Mouse (Mus musculus): ENCODE results near the gene Cks1b. TPM values are rescaled to one million over a fixed set of nuclear protein-coding genes. Genes with fewer than 3 reads are reported as not detected.

Cks1b gene
- polyA plus RNA-seq, 1 experiment from 2014 or later, result 510 TPM

- no peak overlapping the region for H3K27ac ChIP-seq (ENCODE audit: low read depth)
- H3K9ac ChIP-seq (ENCODE audit: low read length), result no peak overlapping the region
- H3K9me3 ChIP-seq (ENCODE audit: control insufficient read depth, low read length), result no peaks in the 10 kb centered on the region
- WGBS, result 72% methylated on average over 12 of the region's 12 CpGs
- H3K4me2 ChIP-seq (ENCODE audit: low read length), result no peak overlapping the region; the same call in 1 of the 2 replicates
- no peaks in the 10 kb centered on the region for H3K27me3 ChIP-seq (replicated peaks; ENCODE audit: control insufficient read depth, insufficient read depth, low read length)
- DNase-seq (ENCODE audit: low spot score) (no peak), ATAC-seq (replicated peaks; ENCODE audit: low FRiP score, low TSS enrichment, low read depth) (no peak)
- H3K4me1 ChIP-seq (replicated peaks; ENCODE audit: control insufficient read depth, insufficient read depth, low read length), result peaks cover 23% of the 10 kb centered on the region
- no peak overlapping the region for H3K4me3 ChIP-seq (ENCODE audit: low read depth, low read length)
- peaks cover 7% of the 10 kb centered on the region for H3K36me3 ChIP-seq (ENCODE audit: control insufficient read depth, insufficient read depth, low read length)
Observed at GRCm38 (mm10) chr3:89384331-89385076, 33.7 kb downstream of the Cks1b start.

GRCm38 (mm10) chr3:89383651-89384255, 34.4 kb downstream of the Cks1b start:
- peaks cover 7% of the 10 kb centered on the region for H3K36me3 ChIP-seq (ENCODE audit: control insufficient read depth, insufficient read depth, low read length)
- no peak overlapping the region for H3K4me3 ChIP-seq (ENCODE audit: low read depth, low read length)
- no peak overlapping the region for H3K27ac ChIP-seq (ENCODE audit: low read depth)
- H3K9me3 ChIP-seq (ENCODE audit: control insufficient read depth, low read length), result no peaks in the 10 kb centered on the region
- DNase-seq (ENCODE audit: low spot score) (no peak), ATAC-seq (replicated peaks; ENCODE audit: low FRiP score, low TSS enrichment, low read depth) (no peak)
- H3K9ac ChIP-seq (ENCODE audit: low read length), result no peak overlapping the region
- no peak overlapping the region for H3K4me2 ChIP-seq (ENCODE audit: low read length)
- WGBS, result 87% methylated on average over 5 of the region's 5 CpGs
- H3K4me1 ChIP-seq (replicated peaks; ENCODE audit: control insufficient read depth, insufficient read depth, low read length), result peaks cover 27% of the 10 kb centered on the region; the same call in 1 of the 2 replicates
- H3K27me3 ChIP-seq (replicated peaks; ENCODE audit: control insufficient read depth, insufficient read depth, low read length), result no peaks in the 10 kb centered on the region

- Histone ChIP-seq H3K9ac (ENCODE audit: low read length) (no peak overlapping the region), H3K4me3 (ENCODE audit: low read depth, low read length) (no peak overlapping the region), H3K4me1 (replicated peaks; ENCODE audit: control insufficient read depth, insufficient read depth, low read length) (peaks cover 32% of the 10 kb centered on the region), H3K27me3 (replicated peaks; ENCODE audit: control insufficient read depth, insufficient read depth, low read length) (no peaks in the 10 kb centered on the region), H3K36me3 (ENCODE audit: control insufficient read depth, insufficient read depth, low read length) (peaks cover 7% of the 10 kb centered on the region), H3K4me2 (ENCODE audit: low read length) (no peak overlapping the region), H3K9me3 (ENCODE audit: control insufficient read depth, low read length) (no peaks in the 10 kb centered on the region), H3K27ac (ENCODE audit: low read depth) (no peak overlapping the region)
- WGBS, result 77% methylated on average over 5 of the region's 5 CpGs
- DNase-seq (ENCODE audit: low spot score) (no peak), ATAC-seq (replicated peaks; ENCODE audit: low FRiP score, low TSS enrichment, low read depth) (no peak)
Observed at GRCm38 (mm10) chr3:89382950-89383349, 35.2 kb downstream of the Cks1b start.

GRCm38 (mm10) chr3:89382033-89382882, 35.9 kb downstream of the Cks1b start:
- no peak for ATAC-seq (replicated peaks; ENCODE audit: low FRiP score, low TSS enrichment, low read depth)
- no peaks in the 10 kb centered on the region for H3K27me3 ChIP-seq (replicated peaks; ENCODE audit: control insufficient read depth, insufficient read depth, low read length)
- H3K27ac ChIP-seq (ENCODE audit: low read depth), result no peak overlapping the region
- WGBS, result 84% methylated on average over 9 of the region's 9 CpGs
- H3K36me3 ChIP-seq (ENCODE audit: control insufficient read depth, insufficient read depth, low read length), result peaks cover 7% of the 10 kb centered on the region
- H3K4me1 ChIP-seq (replicated peaks; ENCODE audit: control insufficient read depth, insufficient read depth, low read length), result peaks cover 32% of the 10 kb centered on the region
- no peak overlapping the region for H3K9ac ChIP-seq (ENCODE audit: low read length)
- no peak overlapping the region for H3K4me3 ChIP-seq (ENCODE audit: low read depth, low read length)
- DNase-seq (ENCODE audit: low spot score), result no peak
- H3K9me3 ChIP-seq (ENCODE audit: control insufficient read depth, low read length), result no peaks in the 10 kb centered on the region
- H3K4me2 ChIP-seq (ENCODE audit: low read length), result no peak overlapping the region

- H3K4me2 ChIP-seq (ENCODE audit: low read length), result no peak overlapping the region
- no peaks in the 10 kb centered on the region for H3K27me3 ChIP-seq (replicated peaks; ENCODE audit: control insufficient read depth, insufficient read depth, low read length)
- H3K4me1 ChIP-seq (replicated peaks; ENCODE audit: control insufficient read depth, insufficient read depth, low read length), result peaks cover 23% of the 10 kb centered on the region
- peaks cover 7% of the 10 kb centered on the region for H3K36me3 ChIP-seq (ENCODE audit: control insufficient read depth, insufficient read depth, low read length)
- WGBS, result 76% methylated on average over 11 of the region's 11 CpGs
- H3K27ac ChIP-seq (ENCODE audit: low read depth), result no peak overlapping the region
- ATAC-seq (replicated peaks; ENCODE audit: low FRiP score, low TSS enrichment, low read depth) (no peak), DNase-seq (ENCODE audit: low spot score) (no peak)
- H3K4me3 ChIP-seq (ENCODE audit: low read depth, low read length), result no peak overlapping the region
- H3K9me3 ChIP-seq (ENCODE audit: control insufficient read depth, low read length), result no peaks in the 10 kb centered on the region
- no peak overlapping the region for H3K9ac ChIP-seq (ENCODE audit: low read length)
Observed at GRCm38 (mm10) chr3:89381233-89381632, 37.0 kb downstream of the Cks1b start.

GRCm38 (mm10) chr3:89380711-89381110, 37.5 kb downstream of the Cks1b start:
- ATAC-seq (replicated peaks; ENCODE audit: low FRiP score, low TSS enrichment, low read depth) (no peak), DNase-seq (ENCODE audit: low spot score) (no peak)
- Histone ChIP-seq H3K27ac (ENCODE audit: low read depth) (no peak overlapping the region), H3K36me3 (ENCODE audit: control insufficient read depth, insufficient read depth, low read length) (peaks cover 7% of the 10 kb centered on the region), H3K9ac (ENCODE audit: low read length) (no peak overlapping the region), H3K27me3 (replicated peaks; ENCODE audit: control insufficient read depth, insufficient read depth, low read length) (no peaks in the 10 kb centered on the region), H3K4me3 (ENCODE audit: low read depth, low read length) (no peak overlapping the region), H3K4me2 (ENCODE audit: low read length) (no peak overlapping the region), H3K9me3 (ENCODE audit: control insufficient read depth, low read length) (no peaks in the 10 kb centered on the region), H3K4me1 (replicated peaks; ENCODE audit: control insufficient read depth, insufficient read depth, low read length) (peaks cover 22% of the 10 kb centered on the region)
- 93% methylated on average over 18 of the region's 18 CpGs for WGBS

GRCm38 (mm10) chr3:89380291-89380690, 37.9 kb downstream of the Cks1b start:
- DNase-seq (ENCODE audit: low spot score) (no peak), ATAC-seq (replicated peaks; ENCODE audit: low FRiP score, low TSS enrichment, low read depth) (no peak)
- Histone ChIP-seq H3K9me3 (ENCODE audit: control insufficient read depth, low read length) (no peaks in the 10 kb centered on the region), H3K27ac (ENCODE audit: low read depth) (no peak overlapping the region), H3K4me1 (replicated peaks; ENCODE audit: control insufficient read depth, insufficient read depth, low read length) (peaks cover 18% of the 10 kb centered on the region), H3K27me3 (replicated peaks; ENCODE audit: control insufficient read depth, insufficient read depth, low read length) (no peaks in the 10 kb centered on the region), H3K36me3 (ENCODE audit: control insufficient read depth, insufficient read depth, low read length) (peaks cover 7% of the 10 kb centered on the region), H3K4me3 (ENCODE audit: low read depth, low read length) (no peak overlapping the region), H3K4me2 (ENCODE audit: low read length) (no peak overlapping the region), H3K9ac (ENCODE audit: low read length) (no peak overlapping the region)
- WGBS, result 94% methylated on average over 14 of the region's 14 CpGs

- DNase-seq (ENCODE audit: low spot score) (no peak), ATAC-seq (replicated peaks; ENCODE audit: low FRiP score, low TSS enrichment, low read depth) (no peak)
- Histone ChIP-seq H3K9ac (ENCODE audit: low read length) (no peak overlapping the region), H3K4me3 (ENCODE audit: low read depth, low read length) (no peak overlapping the region), H3K36me3 (ENCODE audit: control insufficient read depth, insufficient read depth, low read length) (peaks cover 7% of the 10 kb centered on the region), H3K4me1 (replicated peaks; ENCODE audit: control insufficient read depth, insufficient read depth, low read length) (peaks cover 11% of the 10 kb centered on the region), H3K4me2 (ENCODE audit: low read length) (no peak overlapping the region; the same call in 1 of the 2 replicates), H3K27ac (ENCODE audit: low read depth) (no peak overlapping the region), H3K27me3 (replicated peaks; ENCODE audit: control insufficient read depth, insufficient read depth, low read length) (no peaks in the 10 kb centered on the region), H3K9me3 (ENCODE audit: control insufficient read depth, low read length) (no peaks in the 10 kb centered on the region)
- WGBS, result 91% methylated on average over 31 of the region's 31 CpGs
Observed at GRCm38 (mm10) chr3:89379388-89380131, 38.6 kb downstream of the Cks1b start.

All from intestine, embryonic 14.5 days (tissue).